Mouse (Mus musculus) Muller cell, postnatal 12 days (primary cell): ENCODE results near the gene Ano1.

Experiments used
- DNase-seq: peaks from one replicate; pipeline ENCODE4 v3.0.0-alpha.2; 2015; ENCODE audit errors: inconsistent ontology term

The Ano1 gene

DNA sequence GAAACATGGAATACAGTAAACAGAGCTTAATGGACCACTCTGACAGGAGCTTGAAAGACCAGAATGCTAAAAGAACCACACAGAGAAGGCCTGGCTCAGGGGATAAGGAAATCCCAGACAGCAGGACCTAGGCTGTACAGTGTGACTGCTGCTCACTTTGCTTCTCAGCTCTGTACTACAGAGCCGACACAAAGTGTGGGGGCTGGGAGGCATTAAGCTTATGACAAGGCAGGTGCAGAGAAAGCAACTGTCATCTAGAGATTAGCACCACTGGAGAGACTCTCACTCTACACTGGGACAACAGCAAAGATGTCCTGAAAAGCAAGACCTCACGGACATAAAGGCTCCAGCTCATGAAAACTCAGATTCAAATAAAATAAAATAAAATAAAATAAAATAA, 212.6 kb downstream of the Ano1 start:
- no peak for DNase-seq
